Mouse (Mus musculus) CH12.LX (cell line): ENCODE measurements at regions not wholly inside any gene's neighbourhood (a gene's known extent, or its start where the extent isn't known, plus 50 kb on each side); places are given as distances from the start of the nearest gene placed in this dataset.

ENCODE experiments used
- MAFK ChIP-seq: IDR thresholded peaks from 2 replicates; pipeline ENCODE4 v1.6.1; 2011; ENCODE audit warnings: low read length, improper control_type of control experiment; ENCODE audit not compliant: insufficient replicate concordance
- POLR2A ChIP-seq: IDR thresholded peaks from 2 replicates; pipeline ENCODE4 v1.6.1; 2011; ENCODE audit warnings: low read depth, mild to moderate bottlenecking, improper control_type of control experiment, low read length
- SIN3A ChIP-seq: IDR thresholded peaks from 2 replicates; pipeline ENCODE4 v1.6.1; 2012; ENCODE audit warnings: low read length, improper control_type of control experiment, inconsistent platforms
- UBTF ChIP-seq: IDR thresholded peaks from 2 replicates; pipeline ENCODE4 v1.6.1; 2012; ENCODE audit warnings: low read depth, mild to moderate bottlenecking, inconsistent platforms, low read length, improper control_type of control experiment, moderate library complexity

GRCm38 (mm10) chr15:85654791-85655190 is 72.5 kb upstream of the Wnt7b start:
- no peak for TF ChIP-seq SIN3A
- TF ChIP-seq POLR2A: no peak
- no peak for TF ChIP-seq UBTF
- no peak for TF ChIP-seq MAFK
